Mouse (Mus musculus) heart, postnatal 0 days (tissue): ENCODE measurements at regions not wholly inside any gene's neighbourhood (a gene's known extent, or its start where the extent isn't known, plus 50 kb on each side); places are given as distances from the start of the nearest gene placed in this dataset.

Source experiments
- CTCF ChIP-seq: IDR thresholded peaks from 2 replicates; pipeline ENCODE4 v1.5.1; 2016; ENCODE audit warnings: antibody characterized with exemption, control low read depth, low read depth
- EP300 ChIP-seq: IDR thresholded peaks from 2 replicates; pipeline ENCODE4 v1.6.1; 2016; ENCODE audit warnings: antibody characterized with exemption, low read depth

DNA sequence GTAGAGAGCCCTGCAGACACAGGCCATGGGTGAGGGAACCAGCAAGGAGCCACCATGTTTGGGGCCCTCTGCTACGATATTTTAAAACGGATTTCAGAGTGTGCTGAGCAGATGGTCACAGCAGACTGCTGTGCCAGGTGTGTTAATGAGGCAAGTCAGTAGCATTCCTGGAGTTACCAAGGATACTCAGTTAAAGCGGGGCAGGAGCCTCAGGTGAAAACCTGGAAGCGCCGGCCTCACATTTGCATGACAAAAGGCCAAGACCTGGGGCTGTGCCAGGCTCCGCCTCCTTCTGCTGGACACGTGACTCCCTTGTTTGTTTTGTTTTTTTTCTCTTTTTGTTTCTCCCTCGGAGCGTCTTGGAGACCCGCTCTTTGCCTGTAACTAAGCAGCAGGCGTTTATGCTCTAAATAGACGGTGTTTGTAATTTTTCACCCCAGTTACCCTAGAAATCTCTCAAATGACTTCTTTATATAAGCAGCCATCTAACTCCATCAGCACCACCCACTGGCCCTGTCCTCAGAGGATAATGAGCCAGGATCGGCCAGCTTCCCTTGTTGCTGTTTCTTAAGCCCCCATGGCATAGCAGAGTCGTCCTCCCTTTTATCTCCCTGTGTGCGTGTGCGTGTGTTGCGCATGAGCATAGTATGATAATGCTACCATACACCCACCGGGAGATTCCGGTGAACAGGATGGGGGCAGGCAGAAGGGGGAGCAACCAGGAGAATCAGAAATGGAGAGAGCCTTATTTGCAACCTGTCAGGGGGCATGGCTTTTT is 166.9 kb upstream of the Gm3448 start:
- TF ChIP-seq CTCF (no peak), EP300 (no peak)
